Mouse (Mus musculus): Measurements from ENCODE around the gene Wap. TPM values are rescaled to one million over a fixed set of nuclear protein-coding genes. Genes with fewer than 3 reads are reported as not detected.
A peak's percentile ranks its signal among the peaks of the same experiment; 100 is the strongest.

Gene Wap
- not detected in 2 replicates for polyA plus RNA-seq (2015; fragmentation: Nextera tagmentation; extraction: Ambion mirVana)

GRCm38 (mm10) chr11:6638537-6638936, at the start of gene Wap:
Gene Wap (minus strand): TSS chr11:6638637.
- Histone ChIP-seq H3K9ac (no peak within 1 kb of the TSS), H3K36me3 (no peaks in the 10 kb centered on the region), H3K4me3 (replicated peaks) (no peak within 1 kb of the TSS), H3K27me3 (no peaks in the 10 kb centered on the region), H3K4me2 (no peak within 1 kb of the TSS), H3K9me3 (replicated peaks) (no peaks in the 10 kb centered on the region), H3K27ac (no peak within 1 kb of the TSS), H3K4me1 (replicated peaks) (no peaks in the 10 kb centered on the region)
- ATAC-seq (ENCODE audit: low read depth), result no peak
- 81% methylated on average over 4 of the region's 4 CpGs for WGBS (ENCODE audit: insufficient replicate concordance)
- no peak for DNase-seq

GRCm38 (mm10) chr11:6684741-6685140, 46.3 kb upstream of the Wap start:
- no peak for ATAC-seq (ENCODE audit: low read depth)
- Histone ChIP-seq H3K27ac (no peak overlapping the region), H3K4me1 (replicated peaks) (peaks cover 5% of the 10 kb centered on the region; the same call in 1 of the 2 replicates), H3K27me3 (no peaks in the 10 kb centered on the region), H3K9ac (no peak overlapping the region), H3K4me2 (no peak overlapping the region), H3K9me3 (replicated peaks) (no peaks in the 10 kb centered on the region), H3K4me3 (replicated peaks) (no peak overlapping the region), H3K36me3 (no peaks in the 10 kb centered on the region)
- no peak for DNase-seq
- 62% methylated on average over 3 of the region's 3 CpGs for WGBS (ENCODE audit: insufficient replicate concordance)

GRCm38 (mm10) chr11:6680397-6680818, 42.0 kb upstream of the Wap start:
- no peak for ATAC-seq (ENCODE audit: low read depth)
- Histone ChIP-seq H3K27me3 (no peaks in the 10 kb centered on the region), H3K4me2 (peak overlapping the region; percentile 47), H3K9ac (no peak overlapping the region), H3K27ac (no peak overlapping the region), H3K9me3 (replicated peaks) (no peaks in the 10 kb centered on the region), H3K36me3 (no peaks in the 10 kb centered on the region), H3K4me3 (replicated peaks) (0 out of 2 replicates have a peak overlapping the region, but pooled peaks have one; percentile 16), H3K4me1 (replicated peaks) (peaks cover 6% of the 10 kb centered on the region; the same call in 1 of the 2 replicates)
- DNase-seq, result no peak
- 9% methylated on average over 10 of the region's 10 CpGs for WGBS (ENCODE audit: insufficient replicate concordance)

- Histone ChIP-seq H3K36me3 (no peaks in the 10 kb centered on the region), H3K4me2 (peak overlapping the region; percentile 47), H3K9ac (no peak overlapping the region), H3K27ac (no peak overlapping the region), H3K9me3 (replicated peaks) (no peaks in the 10 kb centered on the region), H3K27me3 (no peaks in the 10 kb centered on the region), H3K4me3 (replicated peaks) (peak overlapping the region; percentile 16; the same call in 1 of the 2 replicates), H3K4me1 (replicated peaks) (peaks cover 6% of the 10 kb centered on the region; the same call in 1 of the 2 replicates)
- no peak for DNase-seq
- WGBS (ENCODE audit: insufficient replicate concordance), result 26% methylated on average over 17 of the region's 17 CpGs
- ATAC-seq (ENCODE audit: low read depth), result no peak
Measured at GRCm38 (mm10) chr11:6679694-6680396, 41.4 kb upstream of the Wap start.

GRCm38 (mm10) chr11:6677530-6677929, 39.1 kb upstream of the Wap start:
- no peak overlapping the region for H3K27ac ChIP-seq
- DNase-seq, result no peak
- no peaks in the 10 kb centered on the region for H3K27me3 ChIP-seq
- WGBS (ENCODE audit: insufficient replicate concordance), result 24% methylated on average over 7 of the region's 7 CpGs
- ATAC-seq (ENCODE audit: low read depth), result no peak
- no peaks in the 10 kb centered on the region for H3K36me3 ChIP-seq
- H3K4me2 ChIP-seq, result no peak overlapping the region
- no peak overlapping the region for H3K4me3 ChIP-seq (replicated peaks)
- no peaks in the 10 kb centered on the region for H3K9me3 ChIP-seq (replicated peaks)
- H3K4me1 ChIP-seq (replicated peaks), result peaks cover 6% of the 10 kb centered on the region; the same call in 1 of the 2 replicates
- H3K9ac ChIP-seq, result no peak overlapping the region

GRCm38 (mm10) chr11:6676641-6677040, 38.2 kb upstream of the Wap start:
- no peak for DNase-seq
- no peaks in the 10 kb centered on the region for H3K9me3 ChIP-seq (replicated peaks)
- H3K36me3 ChIP-seq, result no peaks in the 10 kb centered on the region
- H3K4me2 ChIP-seq, result no peak overlapping the region
- H3K27ac ChIP-seq, result no peak overlapping the region
- ATAC-seq (ENCODE audit: low read depth), result no peak
- WGBS (ENCODE audit: insufficient replicate concordance), result 75% methylated on average over 9 of the region's 9 CpGs
- H3K9ac ChIP-seq, result no peak overlapping the region
- H3K4me1 ChIP-seq (replicated peaks), result peaks cover 6% of the 10 kb centered on the region; the same call in 1 of the 2 replicates
- H3K4me3 ChIP-seq (replicated peaks), result no peak overlapping the region
- H3K27me3 ChIP-seq, result no peaks in the 10 kb centered on the region

GRCm38 (mm10) chr11:6675402-6675801, 37.0 kb upstream of the Wap start:
- no peak for ATAC-seq (ENCODE audit: low read depth)
- 21% methylated on average over 7 of the region's 7 CpGs for WGBS (ENCODE audit: insufficient replicate concordance)
- H3K4me1 ChIP-seq (replicated peaks), result peaks cover 5% of the 10 kb centered on the region; the same call in 1 of the 2 replicates
- H3K27me3 ChIP-seq, result no peaks in the 10 kb centered on the region
- no peak overlapping the region for H3K4me3 ChIP-seq (replicated peaks)
- no peak overlapping the region for H3K4me2 ChIP-seq
- no peaks in the 10 kb centered on the region for H3K36me3 ChIP-seq
- DNase-seq, result no peak
- no peak overlapping the region for H3K27ac ChIP-seq
- H3K9ac ChIP-seq, result no peak overlapping the region
- H3K9me3 ChIP-seq (replicated peaks), result no peaks in the 10 kb centered on the region

- Histone ChIP-seq H3K27ac (no peak overlapping the region), H3K27me3 (no peaks in the 10 kb centered on the region), H3K9ac (no peak overlapping the region), H3K4me2 (no peak overlapping the region), H3K4me3 (replicated peaks) (no peak overlapping the region), H3K9me3 (replicated peaks) (no peaks in the 10 kb centered on the region), H3K36me3 (no peaks in the 10 kb centered on the region), H3K4me1 (replicated peaks) (peaks cover under 1% of the 10 kb centered on the region; the same call in 1 of the 2 replicates)
- no peak for DNase-seq
- 67% methylated on average over 9 of the region's 9 CpGs for WGBS (ENCODE audit: insufficient replicate concordance)
- ATAC-seq (ENCODE audit: low read depth), result no peak
Measured at GRCm38 (mm10) chr11:6674701-6675100, 36.3 kb upstream of the Wap start.

- ATAC-seq (ENCODE audit: low read depth), result no peak
- no peak overlapping the region for H3K9ac ChIP-seq
- H3K4me1 ChIP-seq (replicated peaks), result no peaks in the 10 kb centered on the region
- no peak overlapping the region for H3K4me3 ChIP-seq (replicated peaks)
- WGBS (ENCODE audit: insufficient replicate concordance), result 58% methylated on average over 4 of the region's 4 CpGs
- no peak overlapping the region for H3K4me2 ChIP-seq
- H3K36me3 ChIP-seq, result no peaks in the 10 kb centered on the region
- no peaks in the 10 kb centered on the region for H3K9me3 ChIP-seq (replicated peaks)
- H3K27ac ChIP-seq, result no peak overlapping the region
- no peaks in the 10 kb centered on the region for H3K27me3 ChIP-seq
- no peak for DNase-seq
Measured at GRCm38 (mm10) chr11:6670826-6671225, 32.4 kb upstream of the Wap start.

- no peaks in the 10 kb centered on the region for H3K27me3 ChIP-seq
- DNase-seq (no peak), ATAC-seq (ENCODE audit: low read depth) (no peak)
- H3K4me3 ChIP-seq (replicated peaks), result no peak overlapping the region
- H3K9ac ChIP-seq, result no peak overlapping the region
- WGBS (ENCODE audit: insufficient replicate concordance), result 28% methylated on average over 2 of the region's 2 CpGs
- no peak overlapping the region for H3K4me2 ChIP-seq
- no peak overlapping the region for H3K27ac ChIP-seq
- no peaks in the 10 kb centered on the region for H3K36me3 ChIP-seq
- H3K4me1 ChIP-seq (replicated peaks), result no peaks in the 10 kb centered on the region
- no peaks in the 10 kb centered on the region for H3K9me3 ChIP-seq (replicated peaks)
Measured at GRCm38 (mm10) chr11:6670044-6670443, 31.6 kb upstream of the Wap start.

- Histone ChIP-seq H3K9ac (no peak overlapping the region), H3K27ac (no peak overlapping the region), H3K9me3 (replicated peaks) (no peaks in the 10 kb centered on the region), H3K36me3 (no peaks in the 10 kb centered on the region), H3K4me3 (replicated peaks) (no peak overlapping the region), H3K4me2 (no peak overlapping the region), H3K27me3 (no peaks in the 10 kb centered on the region), H3K4me1 (replicated peaks) (no peaks in the 10 kb centered on the region)
- no peak for ATAC-seq (ENCODE audit: low read depth)
- DNase-seq, result no peak
- 60% methylated on average over 9 of the region's 9 CpGs for WGBS (ENCODE audit: insufficient replicate concordance)
Measured at GRCm38 (mm10) chr11:6669041-6669440, 30.6 kb upstream of the Wap start.

GRCm38 (mm10) chr11:6666634-6667033, 28.2 kb upstream of the Wap start:
- H3K9me3 ChIP-seq (replicated peaks), result no peaks in the 10 kb centered on the region
- H3K4me3 ChIP-seq (replicated peaks), result no peak overlapping the region
- H3K4me1 ChIP-seq (replicated peaks), result no peaks in the 10 kb centered on the region
- DNase-seq, result no peak
- H3K9ac ChIP-seq, result no peak overlapping the region
- H3K27ac ChIP-seq, result no peak overlapping the region
- no peak for ATAC-seq (ENCODE audit: low read depth)
- no peaks in the 10 kb centered on the region for H3K36me3 ChIP-seq
- H3K27me3 ChIP-seq, result no peaks in the 10 kb centered on the region
- WGBS (ENCODE audit: insufficient replicate concordance), result 53% methylated on average over 2 of the region's 2 CpGs
- H3K4me2 ChIP-seq, result no peak overlapping the region
